Mouse (Mus musculus): ENCODE measurements at regions not wholly inside any gene's neighbourhood (a gene's known extent, or its start where the extent isn't known, plus 50 kb on each side); places are given as distances from the start of the nearest gene placed in this dataset.
"Not testable (repeated sequence)": the region's sequence is repeated elsewhere in the genome, so short reads cannot be mapped to it uniquely, and the experiment has no call there.

DNA sequence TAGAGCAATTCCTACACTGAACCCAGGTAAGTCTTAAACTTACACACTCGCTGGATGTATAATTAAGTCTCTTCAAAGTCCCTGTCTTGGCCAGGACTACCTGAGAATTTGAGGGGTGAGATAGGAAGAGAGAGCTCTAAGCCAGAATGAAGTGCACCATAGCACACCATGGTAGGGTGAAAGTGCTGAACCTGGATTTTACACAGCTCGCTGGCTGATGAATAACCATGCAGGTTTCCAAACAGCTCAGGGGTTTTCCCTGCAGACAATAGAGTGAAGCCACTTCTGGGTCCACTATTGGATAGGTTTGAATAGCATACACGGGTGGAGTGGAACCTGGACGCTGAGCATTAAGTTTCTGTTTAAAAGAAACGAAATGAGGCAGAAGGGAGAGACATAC lies 180.7 kb upstream of the Plxna2 start:
- DNase-seq (ENCODE audit: low spot score), result no peak

GRCm38 (mm10) chr1:194435060-194435459 lies 183.0 kb upstream of the Plxna2 start:
- no peak for DNase-seq (ENCODE audit: low spot score)

GRCm38 (mm10) chr1:194428586-194428985 lies 189.4 kb upstream of the Plxna2 start:
- DNase-seq (ENCODE audit: low spot score), result no peak

DNA sequence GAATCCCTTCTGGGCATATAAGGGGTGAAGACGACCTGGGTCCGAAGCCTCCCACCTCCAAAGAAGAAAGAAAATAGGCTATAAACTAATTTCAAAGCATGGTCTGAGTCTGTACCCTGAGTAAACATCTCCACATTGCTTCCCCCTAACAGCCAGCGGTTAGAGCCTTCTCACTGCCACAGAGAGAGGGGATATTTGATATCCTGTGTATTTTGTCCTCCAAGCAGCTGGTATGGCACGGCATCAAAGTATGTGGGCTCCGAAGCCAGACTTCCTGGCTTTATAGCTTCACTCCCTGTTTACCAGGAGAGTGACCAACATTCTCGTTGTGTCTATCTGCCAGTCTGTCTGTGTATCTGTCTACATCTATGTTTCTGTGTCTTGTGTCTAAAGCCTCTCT lies 191.7 kb upstream of the Plxna2 start:
- DNase-seq (ENCODE audit: low spot score), result no peak

GRCm38 (mm10) chr1:194424201-194424600 lies 193.8 kb upstream of the Plxna2 start:
- DNase-seq (ENCODE audit: low spot score), result no peak

DNA sequence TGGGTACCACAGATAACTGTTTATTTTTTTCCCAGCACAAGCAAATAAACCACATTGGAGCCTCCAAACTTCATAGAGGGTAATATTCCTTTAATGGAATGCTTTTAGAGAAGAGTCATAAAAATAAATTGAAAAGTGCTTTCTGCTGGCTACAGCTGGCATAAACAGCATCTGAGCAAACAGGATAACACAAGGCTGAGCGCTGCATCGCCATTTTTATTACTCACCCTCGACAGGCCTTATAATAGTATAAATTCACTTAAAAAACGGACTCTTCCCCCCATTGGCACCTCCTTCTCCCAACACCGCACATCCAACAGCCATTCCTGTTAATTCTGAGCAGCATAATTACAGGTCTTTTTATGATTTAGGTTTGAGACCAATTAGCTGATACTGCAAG lies 205.8 kb upstream of the Plxna2 start:
- DNase-seq (ENCODE audit: low spot score), result no peak

DNA sequence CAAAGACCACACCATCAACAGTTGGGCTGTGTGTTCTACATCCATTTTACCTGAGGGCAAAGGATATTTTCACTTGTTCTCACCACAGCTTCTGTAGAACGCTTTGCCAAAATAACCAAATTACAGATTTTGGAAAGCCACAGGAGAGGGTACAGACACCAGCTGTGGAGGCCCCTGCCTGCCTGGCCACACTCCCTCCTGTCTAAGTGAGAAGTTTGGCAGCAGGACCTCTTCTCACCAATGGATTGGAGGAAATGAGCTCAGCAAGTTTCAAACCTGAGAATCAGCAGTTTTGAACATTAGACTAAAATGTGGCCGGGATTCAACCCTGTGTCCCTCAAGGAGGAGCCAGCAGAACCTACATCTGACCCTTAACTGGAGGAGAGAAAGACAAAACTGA lies 206.2 kb upstream of the Plxna2 start:
- DNase-seq (ENCODE audit: low spot score), result no peak

DNA sequence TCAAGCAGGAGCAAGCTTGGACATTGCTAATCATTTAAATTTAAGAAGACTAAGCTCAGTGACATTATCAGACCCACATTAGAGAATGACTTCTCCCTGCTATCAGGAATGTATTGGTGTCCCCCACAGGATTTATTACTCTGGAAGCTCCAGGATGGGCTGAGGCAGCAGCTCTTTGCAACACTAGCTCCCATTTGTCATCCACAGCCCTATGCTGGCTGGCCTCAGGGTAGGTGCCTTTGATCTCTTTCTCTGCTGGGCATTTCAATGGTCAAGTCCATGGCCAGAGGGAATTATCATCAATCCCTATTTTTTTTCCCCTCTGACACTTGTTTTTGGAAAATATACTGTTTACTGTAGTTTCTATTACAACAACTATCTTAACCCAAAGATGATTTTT lies 218.7 kb upstream of the Plxna2 start:
- DNase-seq (ENCODE audit: low spot score), result no peak

- no peak for DNase-seq (ENCODE audit: low spot score)
Measured at GRCm38 (mm10) chr1:194396754-194397460, 221.1 kb upstream of the Plxna2 start.

GRCm38 (mm10) chr1:194393720-194394119 lies 224.3 kb upstream of the Plxna2 start:
- no peak for DNase-seq (ENCODE audit: low spot score)

DNA sequence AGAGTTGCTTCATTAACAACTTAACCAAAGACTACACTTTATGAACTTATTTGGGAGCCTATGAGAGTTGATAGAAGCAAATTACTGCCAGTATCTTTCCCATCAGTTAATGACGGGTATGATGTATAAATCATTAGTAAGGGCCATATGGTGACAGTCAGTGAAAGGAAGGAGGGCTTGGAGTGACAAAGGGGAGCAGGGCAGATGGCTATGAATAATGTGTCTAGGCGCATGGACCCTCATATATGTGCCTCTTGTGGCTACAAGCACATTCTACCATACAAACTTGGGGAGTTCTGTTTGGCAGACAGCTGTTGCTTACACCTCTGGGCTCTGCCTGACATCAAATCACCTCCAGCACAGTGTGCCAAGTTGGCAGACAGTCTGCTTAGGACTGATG lies 227.8 kb upstream of the Plxna2 start:
- no peak for DNase-seq (ENCODE audit: low spot score)

DNA sequence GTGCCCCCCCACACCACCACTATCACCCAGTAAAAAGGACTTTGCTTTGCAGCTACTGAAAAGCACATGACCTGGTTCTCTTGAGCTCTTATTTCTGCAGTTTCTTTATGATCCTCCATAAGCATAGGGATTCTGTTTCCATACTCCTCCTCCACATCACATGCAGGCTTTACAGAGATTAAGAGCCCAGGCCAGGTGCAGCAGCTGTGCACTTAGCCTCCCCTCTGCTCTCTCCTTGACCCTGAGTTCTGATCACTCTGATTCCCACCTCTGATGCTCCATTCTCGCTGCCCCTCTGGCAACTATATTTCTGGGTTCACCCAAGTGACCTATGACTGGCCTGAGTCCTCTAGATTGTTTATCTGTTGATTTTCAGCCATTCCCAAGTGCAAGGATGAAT lies 239.9 kb upstream of the Plxna2 start:
- no peak for DNase-seq (ENCODE audit: low spot score)

- DNase-seq (ENCODE audit: low spot score), result not testable (repeated sequence)
Measured at GRCm38 (mm10) chr1:194373511-194373910, 244.5 kb upstream of the Plxna2 start.

GRCm38 (mm10) chr1:194363917-194364316 lies 254.1 kb upstream of the Plxna2 start:
- no peak for DNase-seq (ENCODE audit: low spot score)

DNA sequence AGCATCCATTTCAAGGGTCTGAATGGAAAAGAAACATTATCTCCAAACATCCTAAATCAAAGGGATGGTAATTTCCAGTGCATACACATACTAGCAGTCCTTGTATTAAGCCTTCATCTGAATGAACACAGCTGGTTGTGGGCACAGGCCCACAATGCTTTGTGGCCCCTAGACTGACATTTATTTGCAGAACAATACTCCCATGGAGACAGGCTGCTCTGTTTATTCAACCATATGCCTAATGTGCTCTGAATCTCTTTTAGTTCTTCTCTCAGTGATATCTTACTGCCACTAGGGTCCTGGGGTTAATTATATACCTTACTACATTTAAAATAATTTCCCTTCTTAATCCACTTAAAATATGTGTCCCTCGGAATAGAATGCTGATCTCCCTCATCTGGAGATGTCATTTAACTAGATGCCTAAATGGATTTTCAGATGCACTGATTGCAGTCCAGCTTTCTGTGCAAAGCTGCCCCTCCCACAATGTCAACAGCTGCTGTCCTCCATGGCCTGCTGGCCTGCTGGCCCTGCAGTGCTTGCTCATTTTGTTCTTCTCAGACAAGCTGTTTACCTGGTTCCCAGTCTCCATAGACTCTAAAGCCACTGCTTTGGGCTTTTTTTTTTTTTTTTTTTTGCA lies 254.8 kb upstream of the Plxna2 start:
- no peak for DNase-seq (ENCODE audit: low spot score)

GRCm38 (mm10) chr1:194362298-194362697 lies 255.7 kb upstream of the Plxna2 start:
- DNase-seq (ENCODE audit: low spot score), result no peak

DNA sequence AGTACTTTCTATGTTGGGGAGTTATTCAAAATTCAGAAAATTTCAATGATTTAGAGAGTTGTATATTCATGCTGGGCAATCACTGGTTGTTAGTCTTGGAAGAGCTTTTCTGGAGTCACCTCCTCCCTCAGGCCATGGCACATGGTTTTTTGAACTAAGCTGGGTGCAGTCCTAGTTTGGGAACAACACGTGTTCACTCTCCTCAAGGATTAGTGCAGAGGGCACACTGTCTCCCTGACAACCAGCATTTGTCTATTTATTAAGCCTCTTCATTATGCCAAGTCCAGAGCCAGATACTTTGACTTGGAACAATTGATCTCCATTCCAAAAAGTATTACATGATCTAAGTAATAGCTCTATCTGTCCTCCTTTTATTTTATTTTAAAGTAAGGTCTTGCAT lies 256.7 kb upstream of the Plxna2 start:
- DNase-seq (ENCODE audit: low spot score), result no peak

- DNase-seq (ENCODE audit: low spot score), result no peak
Measured at GRCm38 (mm10) chr1:194354332-194355120, 263.5 kb upstream of the Plxna2 start.

DNA sequence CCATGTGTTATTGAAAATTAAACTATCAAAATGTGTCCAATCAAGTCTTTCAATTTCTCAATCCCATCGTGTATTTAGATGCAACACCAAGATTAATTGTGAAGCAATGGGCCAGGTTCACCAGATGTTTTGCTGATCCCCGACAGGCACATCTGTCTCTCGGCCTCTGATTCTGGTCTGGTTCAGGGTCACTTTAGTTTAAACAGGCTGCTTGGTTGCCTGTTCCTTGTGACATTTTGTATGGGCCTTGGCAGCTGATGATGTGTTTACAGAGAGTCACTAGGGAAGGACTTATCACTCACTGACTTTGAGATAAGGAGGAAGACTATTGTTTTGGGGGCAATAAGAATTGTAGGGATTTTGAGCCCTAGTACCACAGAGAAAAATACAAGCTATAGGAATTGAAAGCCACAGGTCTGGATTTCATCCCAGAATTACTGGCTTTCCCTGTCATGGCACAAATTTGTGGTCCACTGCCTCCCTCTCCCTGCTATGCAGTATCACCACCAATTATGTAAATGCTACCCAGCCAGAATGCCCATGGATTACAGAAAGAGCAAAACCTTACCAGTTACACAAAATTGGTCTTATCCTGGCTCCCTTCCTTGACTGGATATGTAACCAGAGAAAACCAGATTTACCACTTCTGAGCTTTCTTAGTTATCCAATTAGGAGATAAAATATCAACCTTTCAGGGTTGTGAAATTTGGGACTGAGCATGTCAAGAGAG lies 272.5 kb upstream of the Plxna2 start:
- no peak for DNase-seq (ENCODE audit: low spot score)

DNA sequence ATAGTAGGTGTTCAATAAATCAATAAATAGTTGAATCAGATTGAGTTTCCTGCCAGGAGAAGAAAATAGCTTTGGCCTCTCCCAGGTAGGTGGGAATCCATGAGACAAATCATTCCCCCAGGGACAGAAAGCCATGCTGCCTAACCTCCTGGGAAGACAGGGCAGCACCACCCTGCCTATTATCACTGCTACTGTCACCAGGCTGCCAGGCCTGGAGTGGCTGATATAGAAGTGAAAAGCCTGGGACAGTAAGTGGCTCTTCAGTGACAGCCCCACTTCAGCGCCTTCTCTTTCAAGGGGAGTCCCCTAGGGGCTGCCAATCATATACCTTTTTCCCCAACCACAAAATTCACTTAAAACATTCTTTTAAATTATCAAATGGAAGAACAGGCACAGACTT lies 275.4 kb upstream of the Plxna2 start:
- DNase-seq (ENCODE audit: low spot score), result no peak

- no peak for DNase-seq (ENCODE audit: low spot score)
Measured at GRCm38 (mm10) chr1:194341758-194342157, 276.3 kb upstream of the Plxna2 start.

Measured in heart, adult 8-10 months (tissue).